Mouse (Mus musculus) MN1 (cell line): ENCODE data around the gene Zfp385b.

Experiments
- DNase-seq: peaks from one replicate; pipeline ENCODE4 v3.0.0-alpha.2; 2016; ENCODE audit warnings: low spot score

Zfp385b gene

DNA sequence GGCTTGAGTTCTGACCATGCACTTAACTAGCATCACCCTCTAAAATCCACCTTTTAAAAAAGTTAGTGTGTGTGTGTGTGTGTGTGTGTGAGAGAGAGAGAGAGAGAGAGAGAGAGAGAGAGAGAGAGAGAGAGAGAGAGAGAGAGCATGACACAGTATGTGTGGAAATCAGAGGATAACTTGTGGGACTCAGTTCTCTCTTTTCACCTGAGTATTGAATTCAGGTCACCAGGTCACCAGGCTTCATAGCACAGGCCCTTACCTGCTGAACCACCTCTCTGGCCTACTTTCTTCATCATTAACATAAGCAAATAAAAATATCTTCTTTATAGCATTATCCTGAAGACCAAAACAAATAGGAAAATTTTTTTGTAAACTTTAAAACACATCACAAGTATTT is at the start of gene Zfp385b:
Gene Zfp385b, minus strand, starts transcription at position 101 of the 400 bp plus-strand sequence.
- no peak for DNase-seq

DNA sequence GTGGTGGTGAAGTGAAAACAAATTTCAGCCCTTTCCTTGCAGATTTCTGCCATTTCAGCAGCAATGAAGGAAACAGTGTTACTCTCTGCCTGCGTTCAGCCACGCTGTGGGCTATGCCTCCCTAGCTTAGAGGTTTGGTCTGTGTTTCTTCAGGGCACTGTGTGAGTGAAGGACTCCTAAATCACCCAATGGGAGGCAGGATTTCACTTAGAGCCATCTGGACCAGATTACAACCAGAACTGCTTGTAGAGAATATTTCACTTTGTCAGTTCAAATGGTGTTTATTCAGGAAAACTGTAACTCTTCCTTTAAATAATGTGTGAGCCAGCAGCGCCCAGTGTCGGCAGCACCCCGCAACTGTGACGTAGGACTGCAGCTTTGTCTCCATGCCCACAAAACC is 44.5 kb upstream of the Zfp385b start:
- no peak for DNase-seq

DNA sequence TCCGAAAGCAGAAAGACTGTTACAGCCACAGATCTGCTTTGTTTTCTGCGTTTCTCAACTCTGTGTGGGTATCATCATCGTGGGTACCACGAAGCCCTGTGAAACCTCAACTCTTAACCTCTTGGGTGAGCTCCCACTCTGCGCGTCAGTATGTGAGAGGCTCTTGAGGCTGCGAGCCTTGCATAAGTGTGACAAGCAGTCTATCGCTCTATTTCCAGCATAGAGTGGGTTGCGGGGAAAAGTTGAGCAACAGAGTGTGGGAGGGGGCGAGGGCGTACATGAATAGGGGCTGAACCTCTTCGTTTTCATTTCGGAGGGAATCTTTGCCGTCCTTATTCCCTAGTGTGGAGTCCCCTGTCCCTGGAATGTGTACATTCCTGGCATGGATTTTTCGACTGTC is 44.1 kb upstream of the Zfp385b start:
- no peak for DNase-seq

DNA sequence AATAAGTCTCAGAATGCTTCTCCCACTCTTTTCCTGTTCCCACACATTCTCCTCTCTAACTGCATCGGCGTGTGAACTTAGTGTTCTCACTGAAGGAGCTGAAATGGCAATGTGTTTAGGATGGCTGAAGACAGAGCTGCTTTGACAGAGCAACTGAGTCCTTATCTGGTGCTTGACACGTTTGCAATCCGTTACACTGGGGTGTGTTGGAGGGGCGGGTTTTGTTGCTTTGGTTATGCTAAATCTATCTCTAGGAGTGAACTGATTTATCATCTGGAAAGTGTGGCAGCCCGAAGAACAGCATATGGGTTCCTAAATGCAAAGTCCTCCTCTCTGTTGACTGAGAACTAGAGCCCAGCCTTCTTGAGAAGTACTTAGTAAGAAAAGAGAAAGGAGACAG is 22.0 kb upstream of the Zfp385b start:
- no peak for DNase-seq

DNA sequence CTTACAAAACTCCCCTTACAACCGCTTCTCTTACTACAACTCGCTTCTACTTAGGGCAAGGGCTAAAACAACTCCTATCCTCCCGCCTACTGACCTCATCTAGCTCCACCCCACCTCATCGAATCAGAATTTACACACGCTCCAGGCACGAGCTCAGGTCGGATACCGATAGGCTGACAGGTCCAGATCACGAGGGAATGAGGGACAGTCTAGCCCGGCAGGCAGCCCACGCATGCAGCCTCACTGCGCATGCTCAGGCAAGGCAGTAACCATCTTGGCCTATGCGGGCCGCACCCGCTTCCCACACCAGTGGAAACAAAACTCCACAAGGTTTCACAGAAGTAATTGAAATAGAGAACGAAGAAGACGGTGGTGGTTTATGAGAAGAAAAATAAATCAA is 20.1 kb upstream of the Zfp385b start:
- DNase-seq, result no peak

DNA sequence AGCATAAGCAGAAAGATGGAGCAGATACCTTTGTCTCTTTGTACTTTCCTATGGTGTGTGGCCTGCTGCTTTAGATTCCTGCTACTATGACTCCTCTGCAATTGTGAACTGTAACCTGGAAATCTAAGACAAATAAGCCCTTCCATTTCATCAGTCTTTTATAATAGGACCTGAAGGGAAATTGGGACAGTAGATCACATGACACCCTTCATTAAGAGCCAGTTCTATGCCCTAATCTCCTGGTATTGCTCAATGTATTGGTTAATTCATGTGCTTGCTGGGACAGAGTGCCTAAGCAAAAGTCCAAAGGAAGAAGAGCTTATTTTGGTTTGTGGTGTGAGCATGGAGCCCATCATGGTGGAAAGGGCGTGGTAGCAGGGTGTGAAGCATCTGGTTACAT is 19.2 kb upstream of the Zfp385b start:
- no peak for DNase-seq

DNA sequence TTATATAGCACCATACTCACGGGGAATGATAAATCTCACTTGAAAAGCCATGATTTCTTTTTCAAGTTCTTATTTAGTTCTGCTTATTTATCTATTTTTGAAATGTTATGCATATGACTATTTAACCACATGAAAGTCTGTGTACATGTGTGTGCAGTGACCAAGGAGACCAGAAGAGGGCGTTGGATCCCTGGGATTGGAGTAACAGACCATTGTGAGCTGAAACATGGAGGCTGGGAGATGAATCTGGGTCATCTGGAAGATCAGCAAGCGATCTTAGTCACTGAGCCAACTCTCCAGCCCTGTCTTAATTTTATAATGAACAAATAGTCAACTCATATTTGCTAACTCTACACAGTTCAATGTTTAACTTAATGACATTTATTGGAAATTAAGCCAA is 16.3 kb upstream of the Zfp385b start:
- no peak for DNase-seq

DNA sequence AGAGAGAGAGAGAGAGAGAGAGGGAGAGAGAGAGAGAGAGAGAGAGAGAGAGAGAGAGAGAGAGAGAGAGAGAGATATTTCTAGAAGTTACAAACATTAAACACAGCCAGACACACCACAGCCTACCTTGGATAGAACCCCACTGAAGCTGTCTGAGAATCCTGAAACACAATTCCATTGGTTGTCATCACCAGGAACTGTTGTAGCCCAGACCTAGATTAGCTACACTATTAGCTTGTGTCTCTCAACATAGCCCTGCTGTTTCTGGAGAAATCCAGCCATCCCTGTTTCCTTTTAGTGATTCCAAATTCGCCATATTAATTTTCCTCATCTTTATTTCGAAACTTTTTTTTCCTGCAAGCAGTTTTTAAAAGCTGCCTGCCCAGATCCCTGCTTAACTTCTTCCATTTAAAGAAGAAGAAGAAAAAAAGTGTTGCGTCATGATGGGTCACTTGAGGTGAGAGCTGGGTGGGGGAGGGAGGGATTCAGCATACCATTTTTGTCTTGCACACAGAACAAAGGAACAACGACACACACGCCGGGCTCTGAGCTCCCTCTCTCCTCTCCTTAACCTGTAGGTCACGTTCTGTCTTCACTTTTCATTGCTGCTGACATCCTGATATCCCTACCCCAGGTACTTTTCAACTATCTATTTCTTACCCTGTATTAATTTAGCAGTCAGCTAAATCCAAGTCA is 6.8 kb upstream of the Zfp385b start:
- DNase-seq, result no peak

DNA sequence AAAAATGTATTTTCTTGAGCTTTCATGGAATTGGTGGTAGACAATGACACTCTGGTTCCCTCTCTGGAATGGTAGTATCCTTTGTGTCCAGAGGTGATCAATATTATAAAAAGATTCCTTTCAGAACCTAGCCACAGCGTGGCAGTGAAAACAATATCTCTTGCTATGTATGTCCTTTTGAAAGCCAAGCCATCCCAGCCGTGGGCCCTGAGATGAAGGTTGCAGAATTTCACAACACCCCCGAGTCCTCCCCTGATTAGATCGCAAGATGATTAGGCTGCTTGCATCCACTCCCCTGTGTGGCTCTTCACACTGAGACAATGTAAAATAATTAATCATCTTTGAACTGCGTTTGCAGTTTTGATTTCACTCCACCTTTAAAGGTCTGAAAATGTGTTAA is 3.6 kb upstream of the Zfp385b start:
- DNase-seq, result no peak

DNA sequence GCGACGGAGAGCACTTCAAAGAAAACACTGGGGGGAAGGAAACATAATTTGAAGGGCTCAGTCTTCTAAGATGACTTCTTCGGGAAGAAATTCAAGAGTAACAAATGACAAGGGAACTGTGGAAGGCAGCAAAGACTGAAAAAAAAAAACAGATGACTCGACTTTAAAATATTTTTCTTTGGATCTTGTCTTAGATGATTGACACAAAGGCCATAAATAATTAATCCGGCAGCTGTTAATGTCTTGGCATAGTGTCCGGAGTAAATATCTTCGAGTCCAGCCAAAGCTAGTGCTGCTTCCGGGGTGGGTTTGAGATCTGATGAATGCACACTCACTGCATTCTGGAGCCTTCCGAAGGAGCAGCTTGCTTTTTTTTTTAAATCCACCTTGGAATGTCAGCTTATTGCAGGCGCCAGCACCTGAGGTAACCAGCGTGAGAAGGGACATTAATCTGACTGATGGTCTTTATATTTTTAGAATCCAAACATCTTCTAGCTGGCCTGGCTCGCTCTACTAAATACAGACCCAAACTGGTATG is 2.0 kb downstream of the Zfp385b start:
- DNase-seq, result no peak

DNA sequence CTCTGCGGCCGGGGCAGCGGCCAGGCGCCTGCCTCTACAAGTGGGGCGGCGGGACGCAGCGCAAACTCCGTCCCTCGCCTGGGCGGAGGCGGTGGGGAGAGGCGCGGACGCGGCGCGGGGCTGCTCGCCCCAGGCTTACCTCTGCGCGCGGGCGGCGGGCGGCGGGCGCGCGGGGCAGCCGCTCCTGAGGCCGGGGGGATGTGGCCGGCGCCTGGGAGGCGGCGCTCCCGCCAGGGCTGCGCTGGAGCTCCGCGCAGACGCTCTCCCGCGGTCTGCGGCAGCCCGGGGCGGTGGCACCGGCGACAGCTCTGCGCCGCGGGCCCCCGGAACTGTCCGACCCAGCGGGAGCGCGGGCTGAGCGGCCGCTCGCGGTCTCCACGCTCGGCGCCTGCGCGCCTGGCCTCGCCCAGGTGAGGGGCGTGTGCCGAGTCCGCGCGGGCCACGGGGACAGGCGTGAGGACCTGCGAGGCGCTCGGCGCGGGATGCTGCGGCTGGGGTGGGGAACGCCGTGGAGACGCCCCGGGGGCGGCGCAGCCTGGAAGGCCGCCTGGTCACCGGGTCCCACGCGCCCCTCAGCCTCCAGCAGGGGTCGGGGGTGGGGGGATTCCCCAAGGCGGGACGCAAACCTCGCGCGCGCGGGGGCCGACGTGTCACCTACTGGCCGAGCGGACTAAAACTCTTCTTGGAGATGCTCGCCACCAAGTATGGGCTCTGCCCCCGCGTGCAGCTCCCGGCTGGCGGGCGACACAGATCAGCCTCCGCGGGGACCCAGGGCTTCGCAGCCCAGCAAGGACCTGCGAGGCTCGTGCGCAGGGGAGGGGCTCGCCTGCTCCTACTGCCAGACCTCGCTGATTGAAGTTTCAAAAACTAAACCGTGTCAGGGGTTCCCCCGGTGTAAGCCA is 2.8 kb downstream of the Zfp385b start:
- no peak for DNase-seq

DNA sequence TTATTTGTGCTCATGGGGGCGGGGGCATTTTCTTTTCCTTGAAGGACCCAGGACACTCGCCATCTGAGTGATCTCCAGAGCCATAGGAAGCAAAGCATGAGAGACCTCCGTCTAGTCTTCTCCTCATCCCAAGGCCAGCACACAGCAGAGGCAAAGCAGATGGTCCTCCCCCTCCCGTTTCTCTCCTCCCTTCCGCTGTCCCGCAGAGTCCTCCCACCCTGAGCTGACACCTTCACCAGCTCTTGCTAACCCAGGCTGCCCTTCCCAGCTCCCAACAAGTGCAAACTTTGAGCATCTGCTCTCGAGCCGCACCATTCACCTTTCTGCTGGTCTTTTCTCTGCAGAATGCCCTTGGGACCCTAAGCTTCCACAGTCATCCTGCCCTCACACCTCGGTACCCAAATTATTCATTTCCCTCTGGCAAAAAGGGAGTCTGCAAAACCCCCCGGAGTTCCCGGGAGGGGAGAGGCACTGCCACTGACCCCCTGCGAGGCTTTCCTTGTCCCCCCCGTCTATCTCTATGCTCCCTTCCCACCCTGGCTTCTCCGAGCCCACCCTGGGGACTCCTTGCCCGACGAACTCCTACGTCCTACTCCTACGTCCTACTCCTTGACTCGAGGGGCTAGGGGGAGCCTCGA is 3.5 kb downstream of the Zfp385b start:
- no peak for DNase-seq

DNA sequence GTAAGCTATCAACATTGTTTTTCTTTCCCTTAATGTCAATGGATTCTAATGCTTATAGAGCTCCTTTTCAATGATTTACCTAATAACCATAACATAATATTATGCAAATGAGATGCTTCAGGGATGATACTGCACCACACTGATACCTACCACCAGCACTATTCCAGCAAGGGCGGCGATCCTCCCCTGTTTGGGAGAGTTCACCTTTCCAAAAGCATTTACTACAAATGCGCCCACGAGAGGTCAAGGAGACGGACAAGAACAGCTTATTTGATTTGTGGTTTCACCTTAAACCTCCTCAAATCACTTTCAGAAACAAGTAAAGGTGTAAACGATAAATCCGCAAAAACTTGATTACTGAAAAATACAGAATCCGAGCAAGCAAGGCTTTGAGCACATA is 4.5 kb downstream of the Zfp385b start:
- DNase-seq, result no peak

DNA sequence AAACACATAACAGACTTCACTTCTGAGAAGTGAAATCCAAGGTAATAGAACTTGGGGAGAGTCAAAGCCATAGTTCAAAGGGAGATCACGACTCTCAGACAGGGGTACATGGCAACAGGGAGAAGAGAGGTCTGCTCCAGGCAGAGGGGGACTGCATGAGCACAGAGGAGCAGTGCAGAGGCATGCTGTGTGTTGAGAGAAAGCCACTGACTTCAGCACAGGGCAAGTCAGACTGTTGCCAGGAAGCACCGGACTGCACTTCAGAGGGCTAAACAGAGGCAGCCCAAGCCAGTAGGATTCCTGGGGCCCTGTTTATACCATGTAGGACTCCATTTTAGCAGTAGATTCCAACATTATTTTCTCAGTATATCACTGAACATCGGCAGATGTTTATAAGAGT is 6.4 kb downstream of the Zfp385b start:
- no peak for DNase-seq

DNA sequence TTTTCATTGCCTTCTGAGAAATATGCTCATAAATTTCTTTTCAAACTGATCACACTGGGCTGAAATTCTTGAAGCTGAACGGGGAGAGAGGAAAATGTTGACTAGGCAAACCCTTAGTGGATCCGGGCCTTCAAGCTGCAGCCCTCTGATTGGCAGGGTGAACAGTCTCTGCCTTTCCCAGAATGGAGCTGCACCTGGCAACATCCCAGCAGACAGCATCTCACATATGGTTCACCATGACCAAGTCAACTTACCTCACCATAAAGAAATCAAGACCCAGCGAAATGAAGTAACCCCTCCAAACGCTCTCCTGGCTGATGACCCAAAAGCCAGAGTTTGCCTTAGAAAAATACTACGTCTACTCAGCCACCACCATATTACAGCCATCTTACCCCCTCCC is 8.7 kb downstream of the Zfp385b start:
- no peak for DNase-seq

DNA sequence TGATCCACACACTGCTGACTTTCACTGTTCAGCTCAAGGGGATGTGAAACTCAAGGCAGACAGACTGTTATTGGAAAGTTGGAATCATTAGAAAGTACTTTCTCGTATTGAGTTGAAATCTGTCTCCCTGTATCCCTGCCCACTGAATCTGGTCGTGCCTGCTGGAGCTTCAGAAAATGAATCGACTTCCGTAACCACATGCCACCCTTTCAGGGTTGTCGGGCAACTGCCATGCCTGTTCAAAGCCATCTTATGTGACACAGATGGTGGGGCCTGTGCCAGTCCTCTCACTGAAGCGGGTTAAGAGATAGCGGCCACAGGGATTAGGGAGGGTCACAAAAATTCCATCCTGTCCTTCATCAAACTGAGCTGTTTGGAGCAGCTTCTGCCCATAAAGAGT is 14.7 kb downstream of the Zfp385b start:
- no peak for DNase-seq

DNA sequence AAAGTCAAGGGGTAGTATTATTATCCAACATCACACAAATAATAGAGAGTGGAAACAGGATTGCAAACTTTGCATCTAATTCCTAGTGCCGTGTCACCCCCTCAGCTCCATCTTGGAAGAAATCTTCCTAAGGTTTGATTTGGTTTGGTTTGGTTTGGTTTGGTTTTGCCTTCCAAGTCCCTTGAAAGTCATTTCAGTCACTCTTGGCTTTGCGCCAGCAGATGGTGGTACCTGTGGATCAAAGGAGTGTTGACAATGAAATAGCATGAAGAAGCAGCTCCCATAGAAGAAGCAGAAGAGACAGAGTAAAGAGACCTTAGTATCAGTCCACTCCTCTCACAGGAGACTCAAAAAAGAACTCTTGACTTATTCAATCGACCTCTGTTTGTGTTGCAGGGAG is 17.1 kb downstream of the Zfp385b start:
- DNase-seq, result no peak

DNA sequence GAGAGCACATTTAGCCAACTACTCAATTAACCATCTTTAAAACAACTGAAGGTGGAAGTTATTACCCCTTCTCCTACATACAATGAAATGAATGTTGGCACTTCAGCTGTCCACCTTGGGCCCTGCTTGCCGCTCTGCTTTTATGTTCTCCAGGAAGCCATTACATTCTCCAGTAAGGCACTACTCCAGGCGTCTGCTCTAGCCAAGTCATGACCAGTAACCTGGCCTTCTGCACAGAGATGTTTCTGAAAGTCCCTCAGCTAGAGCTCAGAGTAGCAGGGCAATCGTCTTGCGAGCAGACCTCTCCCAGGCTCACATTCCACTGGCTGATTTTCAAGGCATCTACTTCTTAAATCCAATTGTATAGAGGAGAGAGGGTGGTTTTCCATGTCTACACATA is 18.0 kb downstream of the Zfp385b start:
- no peak for DNase-seq

DNA sequence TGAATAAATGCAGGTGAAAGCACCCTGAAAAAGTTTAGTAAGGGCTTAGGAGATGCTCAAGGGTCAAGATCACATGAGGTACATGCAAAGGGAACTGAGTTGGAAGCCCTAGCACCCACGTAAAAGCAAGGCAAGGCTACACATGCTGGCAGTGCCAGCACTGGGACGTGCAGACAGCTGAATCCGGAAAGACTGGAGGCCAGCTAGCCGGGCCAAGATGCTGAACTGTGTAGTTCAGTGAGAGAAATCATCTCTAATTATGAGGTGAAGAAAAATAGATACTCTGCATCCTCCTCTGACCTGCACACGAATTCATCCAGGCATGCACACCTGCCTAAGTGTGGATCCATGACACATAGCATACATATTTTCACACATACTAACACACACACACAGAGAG is 18.4 kb downstream of the Zfp385b start:
- no peak for DNase-seq

DNA sequence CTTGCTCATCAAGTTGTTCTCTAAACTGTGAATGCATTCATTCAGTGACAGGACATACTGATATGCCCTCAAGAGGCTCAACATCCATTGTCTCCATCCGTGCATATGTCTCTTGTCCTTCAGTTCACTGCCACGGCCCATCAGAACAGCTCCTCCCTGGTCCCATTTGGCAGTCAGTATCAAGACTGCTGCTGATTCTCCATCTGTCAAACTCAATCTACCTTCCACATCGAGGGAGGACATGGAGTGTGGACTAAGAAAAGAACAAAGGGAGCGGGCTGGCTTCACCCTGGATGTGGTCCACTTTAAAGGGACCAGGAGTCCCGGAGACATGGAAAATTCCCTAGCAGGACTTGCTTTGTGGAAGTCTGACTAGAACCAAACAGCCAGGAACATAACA is 22.2 kb downstream of the Zfp385b start:
- DNase-seq, result no peak

DNA sequence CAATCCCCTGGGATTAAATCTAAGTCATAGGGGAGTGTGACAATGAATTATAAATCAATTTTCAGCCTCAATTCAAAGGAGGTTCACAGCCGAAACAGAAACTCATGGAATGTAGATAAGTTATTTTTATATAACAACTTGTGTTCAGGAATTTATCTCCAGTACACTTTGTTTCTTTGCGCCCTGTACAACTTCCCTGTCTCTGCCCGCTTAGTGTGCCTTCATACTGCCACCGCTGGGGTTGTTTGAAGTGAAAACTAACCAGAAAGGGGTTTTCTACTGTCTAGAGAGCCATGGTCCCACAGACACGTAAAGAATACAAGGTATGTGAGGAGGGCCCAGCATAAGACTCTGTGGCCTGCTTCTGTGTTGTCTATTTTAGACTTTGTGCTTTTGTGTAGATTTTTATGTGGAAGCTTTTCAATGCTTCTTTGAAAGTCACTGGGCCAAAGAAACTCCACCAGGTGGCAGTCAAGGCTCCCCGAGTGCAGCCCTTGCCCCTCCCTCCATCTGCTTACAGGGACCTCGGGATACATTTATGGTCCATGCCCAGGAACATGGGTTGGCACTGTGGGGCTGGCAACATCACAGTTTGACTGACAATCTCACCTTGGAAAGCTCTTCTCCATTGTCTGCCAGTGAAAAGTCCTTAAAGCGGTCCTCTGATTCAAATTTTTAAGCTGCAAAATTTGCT is 23.4 kb downstream of the Zfp385b start:
- no peak for DNase-seq

DNA sequence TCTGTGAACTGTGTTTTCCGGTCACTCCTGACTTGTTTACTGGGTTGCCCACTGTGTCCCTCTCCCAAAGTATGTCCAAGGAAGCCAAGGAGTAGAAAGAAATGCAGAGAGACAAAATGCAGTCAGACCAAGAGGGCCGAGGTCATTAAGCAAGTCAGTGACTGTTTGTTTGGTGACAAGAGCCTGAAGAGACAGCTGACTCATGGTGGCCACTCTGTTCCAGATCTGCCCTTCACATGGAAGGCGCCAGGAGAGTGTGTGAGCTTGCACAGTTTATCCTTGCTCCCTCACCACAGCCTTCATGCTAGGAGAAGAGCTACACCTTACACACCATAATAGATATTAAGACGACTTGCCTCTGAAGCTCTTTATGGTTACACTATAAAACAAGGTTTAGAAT is 28.6 kb downstream of the Zfp385b start:
- DNase-seq, result no peak
